Mouse (Mus musculus): ENCODE data around the gene Bcas3. TPM values are rescaled to one million over a fixed set of nuclear protein-coding genes. Genes with fewer than 3 reads are reported as not detected.

Gene Bcas3
- polyA plus RNA-seq, 1 experiment from 2014 or later = 18.1 TPM

DNA sequence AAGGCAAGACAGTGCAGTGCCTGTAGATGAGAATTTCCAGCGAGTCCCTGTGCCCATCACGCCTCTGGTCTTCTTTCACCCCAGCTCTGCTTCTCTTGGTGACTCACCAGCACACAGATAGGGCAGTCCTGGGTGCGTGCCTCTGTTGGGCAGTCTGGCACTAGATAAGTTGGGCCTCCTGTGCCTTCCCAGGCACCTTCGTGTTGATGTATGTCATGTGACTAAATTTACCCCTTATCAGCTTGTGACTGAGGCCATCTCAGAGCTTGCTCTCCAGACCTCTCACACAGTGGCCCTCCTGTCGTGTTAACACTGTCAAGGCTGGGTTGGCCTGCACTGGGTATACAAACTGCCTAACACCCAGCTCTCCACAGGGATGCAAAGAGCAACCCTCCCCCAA, 451.1 kb downstream of the Bcas3 start:
- Histone ChIP-seq H3K36me3 (replicated peaks) (peaks cover 10% of the 10 kb centered on the region; the same call in 1 of the 2 replicates), H3K27ac (replicated peaks) (peak overlapping the region; percentile 98), H3K4me2 (peak overlapping the region; percentile 69), H3K9ac (peak overlapping the region; percentile 53), H3K4me3 (replicated peaks) (peak overlapping the region; percentile 44), H3K9me3 (replicated peaks) (no peaks in the 10 kb centered on the region), H3K4me1 (replicated peaks) (peaks cover 72% of the 10 kb centered on the region), H3K27me3 (peaks cover 25% of the 10 kb centered on the region)
- peak; percentile 93 for ATAC-seq (ENCODE audit: insufficient read depth)
- WGBS (ENCODE audit: insufficient replicate concordance) = 22% methylated on average over 5 of the region's 5 CpGs

DNA sequence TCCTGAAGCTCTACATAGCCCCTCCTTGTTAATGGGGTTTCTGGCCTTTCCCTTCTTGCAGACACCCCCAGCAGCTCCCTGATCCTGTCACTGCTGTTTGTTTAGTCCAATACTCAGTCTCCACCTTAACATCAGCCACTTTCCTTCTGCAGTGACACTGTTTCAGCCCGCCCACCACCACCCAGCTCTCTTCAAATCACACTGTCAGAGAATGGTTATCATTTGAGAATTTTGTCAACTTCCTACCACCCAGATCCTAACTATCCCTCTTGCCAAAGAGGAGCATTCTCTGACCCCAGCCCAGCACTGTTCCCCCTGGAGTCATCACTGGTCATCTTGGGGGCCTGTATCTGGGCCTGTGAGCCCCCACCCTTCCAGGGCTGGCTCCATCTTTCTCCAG, 452.8 kb downstream of the Bcas3 start:
- no peak overlapping the region for H3K9ac ChIP-seq
- H3K36me3 ChIP-seq (replicated peaks) = peaks cover 14% of the 10 kb centered on the region; the same call in 1 of the 2 replicates
- peaks cover 56% of the 10 kb centered on the region for H3K4me1 ChIP-seq (replicated peaks)
- H3K4me3 ChIP-seq (replicated peaks) = no peak overlapping the region
- no peak for ATAC-seq (ENCODE audit: insufficient read depth)
- H3K27me3 ChIP-seq = peaks cover 21% of the 10 kb centered on the region
- no peaks in the 10 kb centered on the region for H3K9me3 ChIP-seq (replicated peaks)
- 62% methylated on average over 1 of the region's 1 CpGs for WGBS (ENCODE audit: insufficient replicate concordance)
- no peak overlapping the region for H3K4me2 ChIP-seq
- H3K27ac ChIP-seq (replicated peaks) = peak overlapping the region; percentile 98

DNA sequence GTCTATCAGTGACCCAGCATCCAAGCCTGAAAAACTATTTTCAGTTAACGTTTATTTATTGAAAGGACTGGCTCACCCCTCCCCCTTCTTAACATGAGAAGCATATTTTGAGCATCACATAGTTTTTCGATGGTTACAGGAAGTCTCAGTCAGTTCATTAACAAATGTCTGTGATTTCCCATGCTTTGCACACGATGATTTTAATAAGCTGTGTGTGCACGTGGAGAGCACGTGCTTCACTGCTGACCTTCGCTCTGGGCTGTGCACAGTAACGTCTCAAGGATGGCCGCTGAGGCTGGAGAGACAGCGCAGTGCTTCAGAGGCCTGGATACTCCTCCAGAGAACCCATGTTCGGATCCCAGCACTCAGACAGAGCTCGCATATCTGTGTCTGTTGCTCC, 454.4 kb downstream of the Bcas3 start:
- H3K4me1 ChIP-seq (replicated peaks) = peaks cover 52% of the 10 kb centered on the region
- no peak for ATAC-seq (ENCODE audit: insufficient read depth)
- no peaks in the 10 kb centered on the region for H3K9me3 ChIP-seq (replicated peaks)
- no peak overlapping the region for H3K4me2 ChIP-seq
- whole genome bisulfite sequencing (ENCODE audit: insufficient replicate concordance) = 79% methylated on average over 11 of the region's 11 CpGs
- H3K27me3 ChIP-seq = peaks cover 15% of the 10 kb centered on the region
- no peak overlapping the region for H3K27ac ChIP-seq (replicated peaks)
- no peak overlapping the region for H3K4me3 ChIP-seq (replicated peaks)
- 0 out of 2 replicates have a peak, but pooled peaks cover 4% of the 10 kb centered on the region for H3K36me3 ChIP-seq (replicated peaks)
- no peak overlapping the region for H3K9ac ChIP-seq

- ATAC-seq (ENCODE audit: insufficient read depth) = 0 out of 2 replicates have a peak, but pooled peaks have one; percentile 44
- no peak overlapping the region for H3K4me2 ChIP-seq
- H3K4me3 ChIP-seq (replicated peaks) = no peak overlapping the region
- 0 out of 2 replicates have a peak, but pooled peaks cover 4% of the 10 kb centered on the region for H3K36me3 ChIP-seq (replicated peaks)
- H3K9me3 ChIP-seq (replicated peaks) = no peaks in the 10 kb centered on the region
- H3K4me1 ChIP-seq (replicated peaks) = peaks cover 25% of the 10 kb centered on the region
- 38% methylated on average over 4 of the region's 4 CpGs for WGBS (ENCODE audit: insufficient replicate concordance)
- H3K9ac ChIP-seq = no peak overlapping the region
- H3K27ac ChIP-seq (replicated peaks) = no peak overlapping the region
- peaks cover 32% of the 10 kb centered on the region; the same call in 1 of the 2 replicates for H3K27me3 ChIP-seq
Measured at GRCm38 (mm10) chr11:85811229-85811628, 458.3 kb downstream of the Bcas3 start.

DNA sequence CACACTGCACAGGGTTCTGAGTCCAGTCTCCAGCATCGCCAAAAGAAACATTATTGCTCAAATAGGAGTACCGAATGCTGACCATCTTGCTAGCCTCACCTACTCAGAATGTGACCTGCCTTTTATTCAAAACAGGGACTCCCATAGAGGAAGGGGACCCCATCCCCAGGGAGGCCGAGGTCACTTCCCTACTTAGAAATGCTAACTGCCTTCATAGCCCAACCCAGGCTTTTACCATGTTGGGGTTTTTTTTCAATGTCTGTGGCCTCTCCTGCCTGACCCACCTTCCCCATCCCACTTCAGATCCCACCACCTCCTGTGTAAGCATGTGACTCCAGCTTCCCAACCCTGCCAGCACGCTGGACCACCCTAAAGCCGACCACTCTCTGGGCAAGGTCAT, 458.7 kb downstream of the Bcas3 start:
- no peak overlapping the region for H3K27ac ChIP-seq (replicated peaks)
- H3K9me3 ChIP-seq (replicated peaks) = no peaks in the 10 kb centered on the region
- H3K4me3 ChIP-seq (replicated peaks) = no peak overlapping the region
- 0 out of 2 replicates have a peak, but pooled peaks cover 4% of the 10 kb centered on the region for H3K36me3 ChIP-seq (replicated peaks)
- H3K4me2 ChIP-seq = no peak overlapping the region
- WGBS (ENCODE audit: insufficient replicate concordance) = 71% methylated on average over 5 of the region's 5 CpGs
- no peak for ATAC-seq (ENCODE audit: insufficient read depth)
- peaks cover 24% of the 10 kb centered on the region; the same call in 1 of the 2 replicates for H3K4me1 ChIP-seq (replicated peaks)
- peaks cover 32% of the 10 kb centered on the region; the same call in 1 of the 2 replicates for H3K27me3 ChIP-seq
- no peak overlapping the region for H3K9ac ChIP-seq

- H3K27me3 ChIP-seq = peaks cover 33% of the 10 kb centered on the region
- 64% methylated on average over 12 of the region's 12 CpGs for WGBS (ENCODE audit: insufficient replicate concordance)
- H3K9me3 ChIP-seq (replicated peaks) = no peaks in the 10 kb centered on the region
- H3K4me1 ChIP-seq (replicated peaks) = peaks cover 24% of the 10 kb centered on the region; the same call in 1 of the 2 replicates
- no peak overlapping the region for H3K4me3 ChIP-seq (replicated peaks)
- H3K36me3 ChIP-seq (replicated peaks) = 0 out of 2 replicates have a peak, but pooled peaks cover 4% of the 10 kb centered on the region
- peak overlapping the region; percentile 12; the same call in 1 of the 2 replicates for H3K27ac ChIP-seq (replicated peaks)
- no peak overlapping the region for H3K9ac ChIP-seq
- ATAC-seq (ENCODE audit: insufficient read depth) = no peak
- H3K4me2 ChIP-seq = no peak overlapping the region
Measured at GRCm38 (mm10) chr11:85812201-85812966, 459.4 kb downstream of the Bcas3 start.

DNA sequence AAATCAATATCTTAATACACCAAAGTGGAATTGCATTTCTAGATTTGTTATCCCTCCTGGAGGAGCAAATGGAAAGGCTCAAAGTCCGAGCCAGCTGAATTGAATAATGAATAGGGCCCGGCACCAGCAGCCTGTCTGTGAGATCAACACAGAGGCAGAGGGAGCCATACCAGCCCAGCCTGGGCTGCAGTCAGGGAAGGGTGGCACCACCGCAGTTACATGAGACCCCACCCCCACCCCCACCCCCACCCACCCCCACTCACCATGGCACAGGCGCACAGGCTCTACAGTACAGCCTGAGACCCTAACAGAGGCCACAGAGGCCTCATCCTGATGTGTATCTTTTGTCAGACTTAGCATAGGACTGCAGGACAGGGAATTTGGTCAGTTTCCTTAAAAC, 461.7 kb downstream of the Bcas3 start:
- Histone ChIP-seq H3K36me3 (replicated peaks) (0 out of 2 replicates have a peak, but pooled peaks cover 4% of the 10 kb centered on the region), H3K9me3 (replicated peaks) (no peaks in the 10 kb centered on the region), H3K27me3 (peaks cover 56% of the 10 kb centered on the region), H3K27ac (replicated peaks) (no peak overlapping the region), H3K4me1 (replicated peaks) (peaks cover 30% of the 10 kb centered on the region), H3K4me2 (no peak overlapping the region), H3K9ac (no peak overlapping the region), H3K4me3 (replicated peaks) (no peak overlapping the region)
- ATAC-seq (ENCODE audit: insufficient read depth) = no peak
- WGBS (ENCODE audit: insufficient replicate concordance) = 65% methylated on average over 4 of the region's 4 CpGs

DNA sequence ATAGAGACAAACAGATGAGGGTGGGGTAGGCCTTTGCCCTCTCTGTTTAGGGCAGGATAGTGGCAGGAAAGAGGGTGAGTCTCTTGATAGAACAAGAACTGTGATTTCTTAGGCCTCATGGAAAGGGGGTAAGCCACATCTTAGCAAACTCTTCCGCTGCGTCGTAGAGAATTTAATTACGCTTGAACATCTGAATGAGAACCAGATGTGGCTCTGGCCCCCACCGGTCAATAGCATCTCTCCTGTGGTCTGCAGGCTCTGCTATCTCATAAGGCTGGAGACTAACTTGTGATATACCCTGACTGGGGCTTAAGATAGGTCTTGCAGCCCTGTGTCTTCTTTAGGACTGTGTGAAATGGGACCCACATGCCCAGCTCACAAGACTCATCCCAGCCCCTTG, 463.5 kb downstream of the Bcas3 start:
- no peaks in the 10 kb centered on the region for H3K9me3 ChIP-seq (replicated peaks)
- H3K4me2 ChIP-seq = no peak overlapping the region
- peaks cover 23% of the 10 kb centered on the region for H3K4me1 ChIP-seq (replicated peaks)
- ATAC-seq (ENCODE audit: insufficient read depth) = no peak
- no peak overlapping the region for H3K4me3 ChIP-seq (replicated peaks)
- H3K27ac ChIP-seq (replicated peaks) = no peak overlapping the region
- 79% methylated on average over 5 of the region's 5 CpGs for WGBS (ENCODE audit: insufficient replicate concordance)
- H3K27me3 ChIP-seq = peaks cover 62% of the 10 kb centered on the region
- no peaks in the 10 kb centered on the region for H3K36me3 ChIP-seq (replicated peaks)
- H3K9ac ChIP-seq = no peak overlapping the region

DNA sequence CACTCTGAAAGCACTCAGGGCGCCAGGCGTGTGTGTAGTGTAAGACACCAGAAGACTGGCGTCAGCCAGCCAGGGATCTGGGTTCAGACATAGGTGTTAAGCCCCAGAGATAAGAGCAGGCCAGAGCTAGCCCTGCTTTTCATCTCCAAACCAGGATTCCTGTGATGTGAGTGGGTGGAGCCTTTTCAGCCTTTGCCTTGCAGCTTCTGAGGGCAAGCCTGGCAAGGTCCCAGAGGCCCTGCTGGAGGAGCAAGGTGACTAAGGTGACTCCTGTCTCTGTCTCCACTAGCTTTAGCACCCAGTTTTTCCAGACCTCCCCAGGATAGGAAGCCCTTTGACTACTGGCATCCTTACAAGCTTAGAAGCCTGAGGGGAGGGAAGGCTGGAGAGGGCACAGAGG, 465.4 kb downstream of the Bcas3 start:
- H3K27me3 ChIP-seq = peaks cover 81% of the 10 kb centered on the region
- 52% methylated on average over 3 of the region's 3 CpGs for WGBS (ENCODE audit: insufficient replicate concordance)
- no peak for ATAC-seq (ENCODE audit: insufficient read depth)
- no peak overlapping the region for H3K9ac ChIP-seq
- no peak overlapping the region for H3K4me3 ChIP-seq (replicated peaks)
- no peak overlapping the region for H3K4me2 ChIP-seq
- H3K4me1 ChIP-seq (replicated peaks) = peaks cover 28% of the 10 kb centered on the region
- H3K27ac ChIP-seq (replicated peaks) = no peak overlapping the region
- H3K9me3 ChIP-seq (replicated peaks) = no peaks in the 10 kb centered on the region
- no peaks in the 10 kb centered on the region for H3K36me3 ChIP-seq (replicated peaks)

- 73% methylated on average over 3 of the region's 3 CpGs for WGBS (ENCODE audit: insufficient replicate concordance)
- no peaks in the 10 kb centered on the region for H3K36me3 ChIP-seq (replicated peaks)
- no peak overlapping the region for H3K4me3 ChIP-seq (replicated peaks)
- no peaks in the 10 kb centered on the region for H3K9me3 ChIP-seq (replicated peaks)
- H3K4me1 ChIP-seq (replicated peaks) = peaks cover 26% of the 10 kb centered on the region
- ATAC-seq (ENCODE audit: insufficient read depth) = no peak
- peaks cover 87% of the 10 kb centered on the region for H3K27me3 ChIP-seq
- 0 out of 2 replicates have a peak overlapping the region, but pooled peaks have one; percentile 14 for H3K27ac ChIP-seq (replicated peaks)
- H3K4me2 ChIP-seq = no peak overlapping the region
- no peak overlapping the region for H3K9ac ChIP-seq
Measured at GRCm38 (mm10) chr11:85820959-85821358, 468.0 kb downstream of the Bcas3 start.

DNA sequence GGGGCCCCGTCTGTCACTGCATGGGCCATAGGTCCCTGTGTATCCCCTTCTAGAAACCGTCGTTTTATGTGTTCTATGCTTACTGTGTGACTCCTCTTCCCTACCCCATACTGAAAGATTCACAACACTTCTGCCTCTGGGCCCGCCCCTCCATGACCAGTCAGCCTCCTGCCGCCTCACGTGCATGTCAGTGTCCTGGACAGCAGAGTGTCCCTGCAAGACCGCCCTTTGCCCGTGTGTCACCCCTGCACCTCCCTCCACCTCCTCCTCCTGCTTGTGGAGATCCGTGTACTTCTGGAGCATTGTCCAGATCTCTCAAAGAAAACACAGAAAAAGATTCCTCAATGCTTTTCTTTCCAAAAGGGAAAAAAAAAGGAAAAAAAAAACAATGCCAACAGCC, 468.7 kb downstream of the Bcas3 start:
- H3K4me1 ChIP-seq (replicated peaks) = peaks cover 26% of the 10 kb centered on the region
- 73% methylated on average over 9 of the region's 9 CpGs for WGBS (ENCODE audit: insufficient replicate concordance)
- ATAC-seq (ENCODE audit: insufficient read depth) = no peak
- H3K36me3 ChIP-seq (replicated peaks) = no peaks in the 10 kb centered on the region
- H3K9me3 ChIP-seq (replicated peaks) = no peaks in the 10 kb centered on the region
- no peak overlapping the region for H3K4me2 ChIP-seq
- no peak overlapping the region for H3K4me3 ChIP-seq (replicated peaks)
- H3K9ac ChIP-seq = no peak overlapping the region
- H3K27me3 ChIP-seq = peaks cover 92% of the 10 kb centered on the region
- H3K27ac ChIP-seq (replicated peaks) = 0 out of 2 replicates have a peak overlapping the region, but pooled peaks have one; percentile 14

All from liver, embryonic 15.5 days (tissue).